Mouse (Mus musculus) heart, embryonic 14.5 days (tissue): ENCODE measurements around the gene Dnajc17. TPM values are rescaled to one million over a fixed set of nuclear protein-coding genes. Genes with fewer than 3 reads are reported as not detected.
A peak's percentile ranks its signal among the peaks of the same experiment; 100 is the strongest.

Experiments
- ATAC-seq: fragments of 200-750 bp; cut with Nextera tagmentation; 2 replicates; pipeline ENCODE4 v1.8.0; 2017; ENCODE audit warnings: low read depth, moderate TSS enrichment; ENCODE audit not compliant: insufficient number of reproducible peaks, insufficient read depth, low FRiP score
- H3K27ac ChIP-seq, 2 experiments: fragments of 200-500 bp in 1 of 2; fragments of 300-500 bp in 1 of 2; sonication (generic) in 1 of 2; replicated peaks in 1 of 2; 2 replicates each; pipeline ENCODE4 v1.5.1; 2012 to 2014; ENCODE audit warnings: low read depth in 2 of 2, low read length in 2 of 2, control low read depth in 1 of 2, mild to moderate bottlenecking in 1 of 2, mixed read lengths in 1 of 2; ENCODE audit not compliant: control insufficient read depth in 1 of 2, insufficient read depth in 1 of 2
- H3K27me3 ChIP-seq: fragments of 300-500 bp; sonication (generic); 2 replicates; pipeline ENCODE4 v1.6.1; 2014; ENCODE audit warnings: mild to moderate bottlenecking, low read length, control low read depth; ENCODE audit not compliant: control insufficient read depth, insufficient read depth
- H3K36me3 ChIP-seq: fragments of 300-500 bp; sonication (generic); 2 replicates; pipeline ENCODE4 v1.6.1; 2014; ENCODE audit warnings: mild to moderate bottlenecking, control low read depth, low read length, mixed read lengths; ENCODE audit not compliant: control insufficient read depth, insufficient read depth
- H3K4me1 ChIP-seq, 2 experiments: fragments of 200-500 bp in 1 of 2; fragments of 300-500 bp in 1 of 2; sonication (generic) in 1 of 2; 2 replicates each; pipeline ENCODE4 v1.6.1; 2012 to 2014; ENCODE audit warnings: low read length in 2 of 2, control low read depth in 1 of 2, mixed read lengths in 1 of 2; ENCODE audit not compliant: control insufficient read depth in 2 of 2, insufficient read depth in 2 of 2
- H3K4me2 ChIP-seq: fragments of 300-500 bp; sonication (generic); 2 replicates; pipeline ENCODE4 v1.6.1; 2014; ENCODE audit warnings: mild to moderate bottlenecking, low read length
- H3K4me3 ChIP-seq, 2 experiments: fragments of 200-500 bp in 1 of 2; fragments of 300-500 bp in 1 of 2; sonication (generic) in 1 of 2; 2 replicates each; pipeline ENCODE4 v1.5.1; 2012 to 2014; ENCODE audit warnings: low read length in 2 of 2, mild to moderate bottlenecking in 2 of 2, control low read depth in 1 of 2, low read depth in 1 of 2, moderate library complexity in 1 of 2; ENCODE audit not compliant: control insufficient read depth in 1 of 2, insufficient read depth in 1 of 2
- H3K9ac ChIP-seq: fragments of 300-500 bp; sonication (generic); 2 replicates; pipeline ENCODE4 v1.6.1; 2014; ENCODE audit warnings: mild to moderate bottlenecking, low read length
- H3K9me3 ChIP-seq: fragments of 300-500 bp; sonication (generic); 2 replicates; pipeline ENCODE4 v1.6.1; 2016; ENCODE audit warnings: low read length, control low read depth; ENCODE audit not compliant: control insufficient read depth
- WGBS: fragments of 180-500 bp; shearing (Covaris S2); extraction: QIAGEN DNeasy Blood & Tissue Kit; methylation state at CpG from one replicate; pipeline ENCODE4 v1.1.7; 2014; 5-methylcytosine and 5-hydroxymethylcytosine counted together
- polyA plus RNA-seq: library from polyadenylated mRNA; unstranded; fragments of >200 nt; fragmentation: Nextera tagmentation; extraction: Ambion mirVana; gene quantifications from 2 replicates; pipeline ENCODE4 v1.2.1, GENCODE M21; 2014

Dnajc17 gene
- polyA plus RNA-seq: 10.8 and 12.9 TPM in 2 replicates

- Histone ChIP-seq H3K4me3 (peak within 1 kb of the TSS; percentile 77 to 92), H3K4me1 (peaks cover 6 to 7% of the 10 kb centered on the region in 2 experiments; a peak in 3 of 4 replicates), H3K4me2 (peak within 1 kb of the TSS; percentile 67), H3K27me3 (no peaks in the 10 kb centered on the region), H3K9me3 (no peaks in the 10 kb centered on the region), H3K27ac (peak within 1 kb of the TSS; percentile 87 to 93), H3K36me3 (peaks cover 32% of the 10 kb centered on the region), H3K9ac (peak within 1 kb of the TSS; percentile 83)
- ATAC-seq: peak; percentile 96
- under 1% methylated on average over 51 of the region's 51 CpGs for WGBS
These were observed at the start of gene Dnajc17, which contains the start of gene Zfyve19 for GRCm38 (mm10) chr2:119208344-119209175. Dnajc17 (minus strand) TSS chr2:119208795. Zfyve19 (plus strand) TSS chr2:119208617.

- WGBS: 20% methylated on average over 7 of the region's 7 CpGs
- H3K36me3 ChIP-seq: no peaks in the 10 kb centered on the region
- no peaks in the 10 kb centered on the region for H3K4me1 ChIP-seq
- H3K4me2 ChIP-seq: no peak overlapping the region
- H3K4me3 ChIP-seq: no peak overlapping the region
- H3K9me3 ChIP-seq: no peaks in the 10 kb centered on the region
- peaks cover 18% of the 10 kb centered on the region for H3K27me3 ChIP-seq
- H3K9ac ChIP-seq: no peak overlapping the region
- no peak for ATAC-seq
- no peak overlapping the region for H3K27ac ChIP-seq
These were observed 46.4 kb upstream of the Dnajc17 start for GRCm38 (mm10) chr2:119254976-119255375.

- H3K4me1 ChIP-seq: no peaks in the 10 kb centered on the region
- H3K36me3 ChIP-seq: no peaks in the 10 kb centered on the region
- H3K9ac ChIP-seq: no peak overlapping the region
- H3K27me3 ChIP-seq: peaks cover 18% of the 10 kb centered on the region
- H3K9me3 ChIP-seq: no peaks in the 10 kb centered on the region
- WGBS: 11% methylated on average over 11 of the region's 11 CpGs
- ATAC-seq: no peak
- H3K27ac ChIP-seq: no peak overlapping the region
- H3K4me2 ChIP-seq: peak overlapping the region; percentile 53
- no peak overlapping the region for H3K4me3 ChIP-seq
These were observed 42.4 kb upstream of the Dnajc17 start for GRCm38 (mm10) chr2:119250826-119251478.

GRCm38 (mm10) chr2:119250377-119250776 lies 41.8 kb upstream of the Dnajc17 start:
- Histone ChIP-seq H3K27me3 (peaks cover 14% of the 10 kb centered on the region), H3K27ac (no peak overlapping the region), H3K4me1 (no peaks in the 10 kb centered on the region), H3K36me3 (no peaks in the 10 kb centered on the region), H3K4me3 (no peak overlapping the region), H3K9ac (no peak overlapping the region), H3K9me3 (no peaks in the 10 kb centered on the region), H3K4me2 (peak overlapping the region; percentile 53; the same call in 1 of the 2 replicates)
- ATAC-seq: no peak
- WGBS: 63% methylated on average over 5 of the region's 5 CpGs

GRCm38 (mm10) chr2:119249592-119250061 lies 41.0 kb upstream of the Dnajc17 start:
- WGBS: 65% methylated on average over 4 of the region's 4 CpGs

GRCm38 (mm10) chr2:119247904-119248303 lies 39.3 kb upstream of the Dnajc17 start:
- no peak for ATAC-seq
- H3K4me3 ChIP-seq: no peak overlapping the region
- H3K36me3 ChIP-seq: no peaks in the 10 kb centered on the region
- H3K27ac ChIP-seq: no peak overlapping the region
- no peaks in the 10 kb centered on the region for H3K9me3 ChIP-seq
- WGBS: 78% methylated on average over 9 of the region's 9 CpGs
- no peak overlapping the region for H3K9ac ChIP-seq
- no peak overlapping the region for H3K4me2 ChIP-seq
- H3K4me1 ChIP-seq: no peaks in the 10 kb centered on the region
- H3K27me3 ChIP-seq: no peaks in the 10 kb centered on the region

More at GRCm38 (mm10) chr2:119249592-119250061, 41.0 kb upstream of the Dnajc17 start:
- no peak for ATAC-seq
- Histone ChIP-seq H3K27ac (no peak overlapping the region), H3K27me3 (peaks cover 7% of the 10 kb centered on the region; the same call in 1 of the 2 replicates), H3K9ac (no peak overlapping the region), H3K4me1 (no peaks in the 10 kb centered on the region), H3K4me3 (no peak overlapping the region), H3K9me3 (no peaks in the 10 kb centered on the region), H3K4me2 (no peak overlapping the region), H3K36me3 (no peaks in the 10 kb centered on the region)

GRCm38 (mm10) chr2:119245246-119245645 lies 36.7 kb upstream of the Dnajc17 start:
- Histone ChIP-seq H3K36me3 (no peaks in the 10 kb centered on the region), H3K4me2 (no peak overlapping the region), H3K4me3 (no peak overlapping the region), H3K9ac (no peak overlapping the region), H3K27ac (no peak overlapping the region), H3K27me3 (peaks cover 4% of the 10 kb centered on the region; the same call in 1 of the 2 replicates), H3K4me1 (no peaks in the 10 kb centered on the region), H3K9me3 (no peaks in the 10 kb centered on the region)
- no peak for ATAC-seq
- WGBS: 76% methylated on average over 7 of the region's 7 CpGs
